Mouse (Mus musculus) bone marrow macrophage, adult 2 months (primary cell): ENCODE measurements around the gene Pbx1. TPM values are rescaled to one million over a fixed set of nuclear protein-coding genes. Genes with fewer than 3 reads are reported as not detected.

Source experiments
- H3K27ac ChIP-seq: 2 replicates; pipeline ENCODE4 v1.5.1; 2012; ENCODE audit warnings: low read depth, low read length; ENCODE audit not compliant: insufficient read depth
- H3K4me1 ChIP-seq: 2 replicates; pipeline ENCODE4 v1.6.1; 2012; ENCODE audit warnings: low read length; ENCODE audit not compliant: control insufficient read depth, insufficient read depth
- H3K4me3 ChIP-seq: 2 replicates; pipeline ENCODE4 v1.5.1; 2012; ENCODE audit warnings: mild to moderate bottlenecking, low read length, moderate library complexity; ENCODE audit not compliant: insufficient read depth
- CTCF ChIP-seq: IDR thresholded peaks from 2 replicates; pipeline ENCODE4 v1.5.1; 2012; ENCODE audit warnings: low read depth, mild to moderate bottlenecking, low read length, moderate library complexity
- POLR2A ChIP-seq: IDR thresholded peaks from 2 replicates; pipeline ENCODE4 v1.6.1; 2012; ENCODE audit warnings: mild to moderate bottlenecking, low read depth, low read length, borderline replicate concordance
- polyA plus RNA-seq: library from polyadenylated mRNA; stranded (reverse); fragments of >200 nt; gene quantifications from 2 replicates; pipeline ENCODE4 v1.2.4, GENCODE M21; 2012; ENCODE audit not compliant: missing spikeins, insufficient read depth, insufficient read length

Pbx1 gene
- polyA plus RNA-seq, 1 experiment: 7.1 TPM

- Histone ChIP-seq H3K27ac (no peak overlapping the region), H3K4me3 (no peak overlapping the region), H3K4me1 (no peaks in the 10 kb centered on the region)
- TF ChIP-seq CTCF (no peak), POLR2A (no peak)
Observed at GRCm38 (mm10) chr1:168290236-168290985, 141.7 kb downstream of the Pbx1 start.

DNA sequence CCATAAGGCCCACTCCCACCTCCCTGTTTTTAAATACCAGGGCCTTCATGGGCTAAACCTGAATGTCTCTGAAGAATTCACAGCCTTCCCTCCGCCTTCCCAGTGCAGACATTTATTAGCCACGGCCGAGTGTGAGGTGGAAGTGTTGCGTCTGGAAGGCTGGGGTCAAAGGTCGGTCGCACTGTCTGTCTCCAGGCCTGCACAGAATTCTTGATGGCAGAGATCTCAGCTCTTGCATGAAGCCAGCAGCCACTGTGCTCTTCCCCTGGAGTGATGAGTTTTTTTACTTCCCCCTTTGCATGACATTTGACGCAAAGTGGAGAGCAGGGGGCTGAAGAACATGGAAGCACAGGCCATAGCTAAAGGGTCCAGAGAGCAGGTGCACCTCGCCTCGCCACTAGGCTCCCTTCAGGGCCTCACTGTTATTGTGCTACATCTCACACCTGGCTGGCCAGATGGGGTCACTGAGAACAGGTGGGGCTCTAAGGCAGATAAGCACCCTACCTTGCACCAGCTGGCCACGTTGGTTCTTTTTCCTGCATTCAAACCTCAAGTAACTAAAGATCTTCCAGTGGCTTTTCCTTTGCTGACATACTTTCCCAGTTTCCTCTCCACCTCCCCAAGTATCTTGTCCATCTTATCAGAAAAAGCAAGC lies 143.1 kb downstream of the Pbx1 start:
- Histone ChIP-seq H3K4me1 (no peaks in the 10 kb centered on the region), H3K27ac (no peak overlapping the region), H3K4me3 (no peak overlapping the region)
- TF ChIP-seq POLR2A (no peak), CTCF (no peak)

- Histone ChIP-seq H3K4me1 (no peaks in the 10 kb centered on the region), H3K27ac (no peak overlapping the region), H3K4me3 (no peak overlapping the region)
- TF ChIP-seq POLR2A: no peak
- TF ChIP-seq CTCF: no peak
Observed at GRCm38 (mm10) chr1:168287843-168288591, 144.1 kb downstream of the Pbx1 start.

DNA sequence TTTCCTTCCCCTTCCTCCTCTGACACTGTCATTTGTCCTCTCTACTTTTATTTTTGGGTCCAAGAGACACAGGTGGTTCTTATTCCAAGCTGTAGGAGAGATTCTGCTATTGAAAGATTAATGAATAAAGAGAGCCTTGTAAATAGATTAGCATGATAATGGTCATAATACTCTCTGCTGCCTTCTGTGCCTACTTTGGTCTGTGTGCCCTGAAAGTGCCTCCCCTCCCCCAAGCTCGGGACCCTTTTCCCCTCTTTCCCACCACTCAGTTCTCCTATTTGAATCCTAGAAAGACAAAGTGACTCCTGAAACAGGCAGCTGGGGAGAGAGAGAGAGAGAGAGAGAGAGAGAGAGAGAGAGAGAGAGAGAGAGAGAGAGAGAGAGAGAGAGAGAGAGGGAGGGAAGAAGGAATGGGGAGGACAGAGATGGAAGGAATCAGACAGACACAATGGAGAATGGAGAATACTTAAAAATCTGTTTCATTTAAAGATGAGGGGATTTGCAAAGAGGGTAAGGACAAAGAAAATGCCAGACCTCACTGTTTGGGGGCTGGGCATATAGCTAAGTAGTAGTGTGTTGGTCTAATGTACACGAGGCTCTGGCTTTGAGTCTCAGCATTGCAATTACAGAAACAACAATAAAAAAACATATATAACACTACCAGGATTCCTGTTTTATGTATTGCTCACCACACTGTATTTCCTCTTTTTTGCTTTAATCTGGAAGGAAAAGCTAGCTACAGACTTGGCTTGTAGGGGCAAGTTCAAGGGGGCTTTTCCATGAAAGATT lies 145.0 kb downstream of the Pbx1 start:
- H3K4me1 ChIP-seq: no peaks in the 10 kb centered on the region
- no peak overlapping the region for H3K4me3 ChIP-seq
- no peak overlapping the region for H3K27ac ChIP-seq
- TF ChIP-seq CTCF (no peak), POLR2A (no peak)

GRCm38 (mm10) chr1:168284566-168285141 lies 147.4 kb downstream of the Pbx1 start:
- no peaks in the 10 kb centered on the region for H3K4me1 ChIP-seq

GRCm38 (mm10) chr1:168283841-168284565 lies 148.1 kb downstream of the Pbx1 start:
- Histone ChIP-seq H3K4me1 (no peaks in the 10 kb centered on the region), H3K4me3 (no peak overlapping the region), H3K27ac (no peak overlapping the region)
- TF ChIP-seq POLR2A (no peak), CTCF (no peak)

More at GRCm38 (mm10) chr1:168284566-168285141, 147.4 kb downstream of the Pbx1 start:
- Histone ChIP-seq H3K4me3 (no peak overlapping the region), H3K27ac (no peak overlapping the region)
- TF ChIP-seq POLR2A (no peak), CTCF (no peak)

GRCm38 (mm10) chr1:168283421-168283820 lies 148.6 kb downstream of the Pbx1 start:
- TF ChIP-seq POLR2A: no peak
- no peak for TF ChIP-seq CTCF
- H3K4me1 ChIP-seq: no peaks in the 10 kb centered on the region
- H3K27ac ChIP-seq: no peak overlapping the region
- H3K4me3 ChIP-seq: no peak overlapping the region

DNA sequence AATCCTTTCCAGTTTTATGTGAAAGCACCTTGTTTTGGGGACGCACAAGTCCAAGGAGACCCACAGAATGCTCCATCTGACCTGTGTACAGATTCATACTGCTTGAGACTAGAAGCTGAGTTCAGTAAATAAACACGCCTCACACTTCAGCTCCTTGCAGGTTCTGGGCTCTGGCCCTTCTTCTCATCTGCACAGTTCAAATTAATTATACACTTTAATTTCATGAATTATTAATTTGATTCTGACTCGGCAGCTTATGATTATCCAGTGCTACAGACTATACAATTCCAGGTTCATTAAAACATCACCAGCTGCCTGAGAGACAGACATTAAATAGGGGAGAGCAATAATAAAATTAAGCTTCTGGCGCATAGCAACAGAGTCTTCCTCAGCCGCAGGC lies 156.4 kb downstream of the Pbx1 start:
- Histone ChIP-seq H3K4me3 (no peak overlapping the region), H3K27ac (no peak overlapping the region), H3K4me1 (no peaks in the 10 kb centered on the region)
- TF ChIP-seq POLR2A (no peak), CTCF (no peak)

- Histone ChIP-seq H3K27ac (no peak overlapping the region), H3K4me1 (no peaks in the 10 kb centered on the region), H3K4me3 (no peak overlapping the region)
- TF ChIP-seq POLR2A (no peak), CTCF (no peak)
Observed at GRCm38 (mm10) chr1:168274296-168274695, 157.8 kb downstream of the Pbx1 start.

DNA sequence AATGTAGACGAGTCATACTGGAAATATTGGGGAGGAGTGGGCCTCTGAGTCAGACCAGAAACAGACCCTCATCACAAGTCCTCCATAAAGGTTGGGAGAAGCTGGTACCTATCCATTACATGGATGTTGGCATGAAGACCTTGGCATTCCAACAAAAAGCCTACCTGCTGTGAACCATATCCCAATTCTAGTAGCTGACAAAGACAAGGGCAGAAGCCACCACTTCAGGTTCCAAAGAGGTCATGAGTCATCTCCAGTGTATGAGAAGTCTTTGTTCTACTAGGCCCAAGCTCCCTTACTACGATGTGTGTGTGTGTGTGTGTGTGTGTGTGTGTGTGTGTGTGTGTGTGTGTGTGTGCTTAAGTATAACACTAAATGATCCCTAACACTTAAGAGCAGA lies 160.0 kb downstream of the Pbx1 start:
- H3K27ac ChIP-seq: no peak overlapping the region
- no peak for TF ChIP-seq POLR2A
- TF ChIP-seq CTCF: no peak
- H3K4me3 ChIP-seq: no peak overlapping the region
- no peaks in the 10 kb centered on the region for H3K4me1 ChIP-seq
